Mouse (Mus musculus): ENCODE data around the gene Map2k5. TPM values are rescaled to one million over a fixed set of nuclear protein-coding genes. Genes with fewer than 3 reads are reported as not detected.
A peak's percentile ranks its signal among the peaks of the same experiment; 100 is the strongest.

Gene Map2k5
- polyA plus RNA-seq, 1 experiment from 2014 or later = 32.5 TPM

GRCm38 (mm10) chr9:63338716-63339115, 39.0 kb downstream of the Map2k5 start:
- H3K9ac ChIP-seq = no peak overlapping the region
- H3K4me1 ChIP-seq = no peaks in the 10 kb centered on the region; the same call in 1 of the 2 replicates
- no peak overlapping the region for H3K4me3 ChIP-seq
- H3K27ac ChIP-seq = no peak overlapping the region
- no peak overlapping the region for H3K4me2 ChIP-seq
- H3K9me3 ChIP-seq = no peaks in the 10 kb centered on the region
- peaks cover 10% of the 10 kb centered on the region for H3K36me3 ChIP-seq
- 71% methylated on average over 6 of the region's 6 CpGs for WGBS
- no peaks in the 10 kb centered on the region for H3K27me3 ChIP-seq
- ATAC-seq (ENCODE audit: borderline replicate concordance, extremely low read depth, low FRiP score, low TSS enrichment) = no peak

- no peak overlapping the region for H3K27ac ChIP-seq
- H3K4me3 ChIP-seq = no peak overlapping the region
- no peak overlapping the region for H3K4me2 ChIP-seq
- peaks cover 18% of the 10 kb centered on the region for H3K36me3 ChIP-seq
- H3K4me1 ChIP-seq = no peaks in the 10 kb centered on the region; the same call in 1 of the 2 replicates
- H3K9ac ChIP-seq = no peak overlapping the region
- no peaks in the 10 kb centered on the region for H3K27me3 ChIP-seq
- no peaks in the 10 kb centered on the region for H3K9me3 ChIP-seq
- WGBS = 90% methylated on average over 4 of the region's 4 CpGs
- no peak for ATAC-seq (ENCODE audit: borderline replicate concordance, extremely low read depth, low FRiP score, low TSS enrichment)
These were observed 41.9 kb downstream of the Map2k5 start for GRCm38 (mm10) chr9:63335816-63336215.

GRCm38 (mm10) chr9:63333074-63333473, 44.6 kb downstream of the Map2k5 start:
- Histone ChIP-seq H3K9ac (no peak overlapping the region), H3K4me2 (no peak overlapping the region), H3K27ac (no peak overlapping the region), H3K27me3 (no peaks in the 10 kb centered on the region), H3K36me3 (peaks cover 18% of the 10 kb centered on the region), H3K4me3 (no peak overlapping the region), H3K4me1 (no peaks in the 10 kb centered on the region), H3K9me3 (no peaks in the 10 kb centered on the region)
- WGBS = 97% methylated on average over 2 of the region's 2 CpGs
- ATAC-seq (ENCODE audit: borderline replicate concordance, extremely low read depth, low FRiP score, low TSS enrichment) = no peak

- no peak for ATAC-seq (ENCODE audit: borderline replicate concordance, extremely low read depth, low FRiP score, low TSS enrichment)
- Histone ChIP-seq H3K4me3 (no peak overlapping the region), H3K9me3 (no peaks in the 10 kb centered on the region), H3K27ac (no peak overlapping the region), H3K4me1 (no peaks in the 10 kb centered on the region), H3K36me3 (peaks cover 16% of the 10 kb centered on the region), H3K4me2 (no peak overlapping the region), H3K27me3 (no peaks in the 10 kb centered on the region), H3K9ac (no peak overlapping the region)
- WGBS = 95% methylated on average over 6 of the region's 6 CpGs
These were observed 46.5 kb downstream of the Map2k5 start for GRCm38 (mm10) chr9:63331246-63331645.

- Histone ChIP-seq H3K9ac (no peak overlapping the region), H3K4me1 (no peaks in the 10 kb centered on the region), H3K4me3 (no peak overlapping the region), H3K27me3 (no peaks in the 10 kb centered on the region), H3K9me3 (no peaks in the 10 kb centered on the region), H3K4me2 (no peak overlapping the region), H3K27ac (no peak overlapping the region), H3K36me3 (peaks cover 15% of the 10 kb centered on the region)
- no peak for ATAC-seq (ENCODE audit: borderline replicate concordance, extremely low read depth, low FRiP score, low TSS enrichment)
- WGBS = 90% methylated on average over 15 of the region's 15 CpGs
These were observed 48.6 kb downstream of the Map2k5 start for GRCm38 (mm10) chr9:63328958-63329685.

- no peak overlapping the region for H3K27ac ChIP-seq
- no peak for ATAC-seq (ENCODE audit: borderline replicate concordance, extremely low read depth, low FRiP score, low TSS enrichment)
- H3K4me1 ChIP-seq = no peaks in the 10 kb centered on the region
- no peaks in the 10 kb centered on the region for H3K36me3 ChIP-seq
- no peak overlapping the region for H3K9ac ChIP-seq
- H3K4me3 ChIP-seq = no peak overlapping the region
- no peak overlapping the region for H3K4me2 ChIP-seq
- H3K9me3 ChIP-seq = no peaks in the 10 kb centered on the region
- no peaks in the 10 kb centered on the region for H3K27me3 ChIP-seq
These were observed 62.5 kb downstream of the Map2k5 start for GRCm38 (mm10) chr9:63315231-63315630.

- ATAC-seq (ENCODE audit: borderline replicate concordance, extremely low read depth, low FRiP score, low TSS enrichment) = no peak
- Histone ChIP-seq H3K9me3 (no peaks in the 10 kb centered on the region), H3K9ac (no peak overlapping the region), H3K4me3 (no peak overlapping the region), H3K27me3 (no peaks in the 10 kb centered on the region), H3K36me3 (no peaks in the 10 kb centered on the region), H3K27ac (no peak overlapping the region), H3K4me2 (no peak overlapping the region), H3K4me1 (0 out of 2 replicates have a peak, but pooled peaks cover 6% of the 10 kb centered on the region)
- WGBS = 75% methylated on average over 4 of the region's 4 CpGs
These were observed 63.6 kb downstream of the Map2k5 start for GRCm38 (mm10) chr9:63314126-63314525.

GRCm38 (mm10) chr9:63309956-63310355, 67.7 kb downstream of the Map2k5 start:
- Histone ChIP-seq H3K27ac (no peak overlapping the region), H3K9me3 (no peaks in the 10 kb centered on the region), H3K9ac (no peak overlapping the region), H3K4me1 (peaks cover 18% of the 10 kb centered on the region), H3K4me3 (no peak overlapping the region), H3K27me3 (no peaks in the 10 kb centered on the region), H3K4me2 (no peak overlapping the region), H3K36me3 (no peaks in the 10 kb centered on the region)
- 82% methylated on average over 6 of the region's 6 CpGs for WGBS
- ATAC-seq (ENCODE audit: borderline replicate concordance, extremely low read depth, low FRiP score, low TSS enrichment) = no peak

GRCm38 (mm10) chr9:63309008-63309407, 68.7 kb downstream of the Map2k5 start:
- peak; percentile 94 for ATAC-seq (ENCODE audit: borderline replicate concordance, extremely low read depth, low FRiP score, low TSS enrichment)
- 19% methylated on average over 5 of the region's 5 CpGs for WGBS
- no peaks in the 10 kb centered on the region for H3K36me3 ChIP-seq
- no peaks in the 10 kb centered on the region for H3K9me3 ChIP-seq
- H3K27ac ChIP-seq = peak overlapping the region; percentile 53; the same call in 1 of the 2 replicates
- peaks cover 18% of the 10 kb centered on the region for H3K4me1 ChIP-seq
- no peak overlapping the region for H3K9ac ChIP-seq
- no peaks in the 10 kb centered on the region for H3K27me3 ChIP-seq
- H3K4me2 ChIP-seq = no peak overlapping the region
- no peak overlapping the region for H3K4me3 ChIP-seq

- no peaks in the 10 kb centered on the region for H3K9me3 ChIP-seq
- H3K36me3 ChIP-seq = no peaks in the 10 kb centered on the region
- peak overlapping the region; percentile 53; the same call in 1 of the 2 replicates for H3K27ac ChIP-seq
- 50% methylated on average over 4 of the region's 4 CpGs for WGBS
- H3K4me1 ChIP-seq = peaks cover 18% of the 10 kb centered on the region
- no peak overlapping the region for H3K9ac ChIP-seq
- no peak for ATAC-seq (ENCODE audit: borderline replicate concordance, extremely low read depth, low FRiP score, low TSS enrichment)
- H3K27me3 ChIP-seq = no peaks in the 10 kb centered on the region
- H3K4me3 ChIP-seq = no peak overlapping the region
- H3K4me2 ChIP-seq = peak overlapping the region; percentile 0; the same call in 1 of the 2 replicates
These were observed 69.3 kb downstream of the Map2k5 start for GRCm38 (mm10) chr9:63308441-63308840.

- 83% methylated on average over 4 of the region's 4 CpGs for WGBS
- Histone ChIP-seq H3K9ac (no peak overlapping the region), H3K4me2 (no peak overlapping the region), H3K27ac (no peak overlapping the region), H3K4me1 (no peaks in the 10 kb centered on the region), H3K27me3 (no peaks in the 10 kb centered on the region), H3K36me3 (no peaks in the 10 kb centered on the region), H3K9me3 (no peaks in the 10 kb centered on the region), H3K4me3 (no peak overlapping the region)
- no peak for ATAC-seq (ENCODE audit: borderline replicate concordance, extremely low read depth, low FRiP score, low TSS enrichment)
These were observed 75.2 kb downstream of the Map2k5 start for GRCm38 (mm10) chr9:63302511-63302910.

GRCm38 (mm10) chr9:63298656-63299055, 79.0 kb downstream of the Map2k5 start:
- 0 out of 2 replicates have a peak, but pooled peaks cover 10% of the 10 kb centered on the region for H3K4me1 ChIP-seq
- no peak overlapping the region for H3K4me3 ChIP-seq
- no peaks in the 10 kb centered on the region for H3K27me3 ChIP-seq
- no peak for ATAC-seq (ENCODE audit: borderline replicate concordance, extremely low read depth, low FRiP score, low TSS enrichment)
- H3K9me3 ChIP-seq = no peaks in the 10 kb centered on the region
- H3K27ac ChIP-seq = no peak overlapping the region
- H3K9ac ChIP-seq = no peak overlapping the region
- no peaks in the 10 kb centered on the region for H3K36me3 ChIP-seq
- H3K4me2 ChIP-seq = no peak overlapping the region
- 98% methylated on average over 3 of the region's 3 CpGs for WGBS

All from lung, embryonic 15.5 days (tissue).